Mouse (Mus musculus): ENCODE data around the gene Upk3a. TPM values are rescaled to one million over a fixed set of nuclear protein-coding genes. Genes with fewer than 3 reads are reported as not detected.
"Not testable (repeated sequence)": the region's sequence is repeated elsewhere in the genome, so short reads cannot be mapped to it uniquely, and the experiment has no call there.

Gene Upk3a
- polyA plus RNA-seq, 1 experiment from 2014 or later = not detected

- H3K4me3 ChIP-seq (ENCODE audit: low read depth, low read length) = no peak overlapping the region
- H3K36me3 ChIP-seq (ENCODE audit: control insufficient read depth, insufficient read depth, low read length) = no peaks in the 10 kb centered on the region
- no peak overlapping the region for H3K9ac ChIP-seq (ENCODE audit: low read length)
- DNase-seq (ENCODE audit: low spot score) (no peak), ATAC-seq (ENCODE audit: insufficient number of reproducible peaks, low FRiP score, low TSS enrichment, low read depth) (no peak)
- H3K4me2 ChIP-seq (ENCODE audit: low read depth, severe bottlenecking) = no peak overlapping the region
- no peak overlapping the region for H3K27ac ChIP-seq (replicated peaks; ENCODE audit: low read depth, low read length)
- no peaks in the 10 kb centered on the region for H3K9me3 ChIP-seq (ENCODE audit: control insufficient read depth, low read length)
- WGBS = 88% methylated on average over 11 of the region's 11 CpGs
- no peaks in the 10 kb centered on the region for H3K4me1 ChIP-seq (ENCODE audit: control insufficient read depth, insufficient read depth, low read length)
- 0 out of 2 replicates have a peak, but pooled peaks cover 4% of the 10 kb centered on the region for H3K27me3 ChIP-seq (ENCODE audit: control insufficient read depth, insufficient read depth, low read length)
These were observed 1.2 kb upstream of the Upk3a start for GRCm38 (mm10) chr15:85015771-85016170.

GRCm38 (mm10) chr15:85022211-85022610 lies 5.3 kb downstream of the Upk3a start:
- H3K9me3 ChIP-seq (ENCODE audit: control insufficient read depth, low read length) = no peaks in the 10 kb centered on the region
- no peak overlapping the region for H3K4me2 ChIP-seq (ENCODE audit: low read depth, severe bottlenecking)
- no peaks in the 10 kb centered on the region for H3K4me1 ChIP-seq (ENCODE audit: control insufficient read depth, insufficient read depth, low read length)
- H3K4me3 ChIP-seq (ENCODE audit: low read depth, low read length) = no peak overlapping the region
- ATAC-seq (ENCODE audit: insufficient number of reproducible peaks, low FRiP score, low TSS enrichment, low read depth) = no peak
- no peak overlapping the region for H3K27ac ChIP-seq (replicated peaks; ENCODE audit: low read depth, low read length)
- 67% methylated on average over 4 of the region's 4 CpGs for WGBS
- no peak for DNase-seq (ENCODE audit: low spot score)
- no peaks in the 10 kb centered on the region for H3K36me3 ChIP-seq (ENCODE audit: control insufficient read depth, insufficient read depth, low read length)
- H3K27me3 ChIP-seq (ENCODE audit: control insufficient read depth, insufficient read depth, low read length) = 0 out of 2 replicates have a peak, but pooled peaks cover 2% of the 10 kb centered on the region
- no peak overlapping the region for H3K9ac ChIP-seq (ENCODE audit: low read length)

GRCm38 (mm10) chr15:85026197-85026596 lies 9.3 kb downstream of the Upk3a start:
- H3K9ac ChIP-seq (ENCODE audit: low read length) = no peak overlapping the region

GRCm38 (mm10) chr15:85027740-85028139 lies 10.8 kb downstream of the Upk3a start:
- WGBS = 39% methylated on average over 4 of the region's 4 CpGs
- ATAC-seq (ENCODE audit: insufficient number of reproducible peaks, low FRiP score, low TSS enrichment, low read depth) = no peak
- H3K36me3 ChIP-seq (ENCODE audit: control insufficient read depth, insufficient read depth, low read length) = no peaks in the 10 kb centered on the region

More at GRCm38 (mm10) chr15:85026197-85026596, 9.3 kb downstream of the Upk3a start:
- no peak for ATAC-seq (ENCODE audit: insufficient number of reproducible peaks, low FRiP score, low TSS enrichment, low read depth)
- Histone ChIP-seq H3K4me3 (ENCODE audit: low read depth, low read length) (no peak overlapping the region), H3K4me1 (ENCODE audit: control insufficient read depth, insufficient read depth, low read length) (no peaks in the 10 kb centered on the region), H3K36me3 (ENCODE audit: control insufficient read depth, insufficient read depth, low read length) (no peaks in the 10 kb centered on the region), H3K27me3 (ENCODE audit: control insufficient read depth, insufficient read depth, low read length) (no peaks in the 10 kb centered on the region), H3K9me3 (ENCODE audit: control insufficient read depth, low read length) (no peaks in the 10 kb centered on the region), H3K4me2 (ENCODE audit: low read depth, severe bottlenecking) (no peak overlapping the region), H3K27ac (replicated peaks; ENCODE audit: low read depth, low read length) (no peak overlapping the region)
- WGBS = 83% methylated on average over 4 of the region's 4 CpGs
- no peak for DNase-seq (ENCODE audit: low spot score)

GRCm38 (mm10) chr15:85028648-85029047 lies 11.7 kb downstream of the Upk3a start, which contains the start of gene Fam118a:
Fam118a (plus strand) TSS chr15:85028948.
- ATAC-seq (ENCODE audit: insufficient number of reproducible peaks, low FRiP score, low TSS enrichment, low read depth); H3K4me3 ChIP-seq (ENCODE audit: low read depth, low read length); H3K4me2 ChIP-seq (ENCODE audit: low read depth, severe bottlenecking); H3K9me3 ChIP-seq (ENCODE audit: control insufficient read depth, low read length); H3K36me3 ChIP-seq (ENCODE audit: control insufficient read depth, insufficient read depth, low read length); H3K4me1 ChIP-seq (ENCODE audit: control insufficient read depth, insufficient read depth, low read length); DNase-seq (ENCODE audit: low spot score); H3K9ac ChIP-seq (ENCODE audit: low read length); H3K27me3 ChIP-seq (ENCODE audit: control insufficient read depth, insufficient read depth, low read length); H3K27ac ChIP-seq (replicated peaks; ENCODE audit: low read depth, low read length): not testable (repeated sequence)
- WGBS = 31% methylated on average over 1 of the region's 1 CpGs

More at GRCm38 (mm10) chr15:85027740-85028139, 10.8 kb downstream of the Upk3a start:
- DNase-seq (ENCODE audit: low spot score) = no peak
- no peaks in the 10 kb centered on the region for H3K4me1 ChIP-seq (ENCODE audit: control insufficient read depth, insufficient read depth, low read length)
- H3K27ac ChIP-seq (replicated peaks; ENCODE audit: low read depth, low read length) = no peak overlapping the region
- H3K4me3 ChIP-seq (ENCODE audit: low read depth, low read length) = no peak overlapping the region
- no peaks in the 10 kb centered on the region for H3K27me3 ChIP-seq (ENCODE audit: control insufficient read depth, insufficient read depth, low read length)
- H3K9me3 ChIP-seq (ENCODE audit: control insufficient read depth, low read length) = no peaks in the 10 kb centered on the region
- H3K4me2 ChIP-seq (ENCODE audit: low read depth, severe bottlenecking) = no peak overlapping the region
- H3K9ac ChIP-seq (ENCODE audit: low read length) = no peak overlapping the region

- not testable (repeated sequence) for H3K9ac ChIP-seq (ENCODE audit: low read length); H3K4me2 ChIP-seq (ENCODE audit: low read depth, severe bottlenecking); H3K36me3 ChIP-seq (ENCODE audit: control insufficient read depth, insufficient read depth, low read length); H3K27ac ChIP-seq (replicated peaks; ENCODE audit: low read depth, low read length); H3K9me3 ChIP-seq (ENCODE audit: control insufficient read depth, low read length); DNase-seq (ENCODE audit: low spot score); H3K27me3 ChIP-seq (ENCODE audit: control insufficient read depth, insufficient read depth, low read length); H3K4me3 ChIP-seq (ENCODE audit: low read depth, low read length); ATAC-seq (ENCODE audit: insufficient number of reproducible peaks, low FRiP score, low TSS enrichment, low read depth); H3K4me1 ChIP-seq (ENCODE audit: control insufficient read depth, insufficient read depth, low read length)
- WGBS = 86% methylated on average over 1 of the region's 1 CpGs
These were observed 13.7 kb downstream of the Upk3a start for GRCm38 (mm10) chr15:85030643-85031042.

GRCm38 (mm10) chr15:85031866-85032265 lies 14.9 kb downstream of the Upk3a start:
- Histone ChIP-seq H3K4me3 (ENCODE audit: low read depth, low read length) (no peak overlapping the region), H3K9ac (ENCODE audit: low read length) (no peak overlapping the region), H3K9me3 (ENCODE audit: control insufficient read depth, low read length) (no peaks in the 10 kb centered on the region), H3K4me1 (ENCODE audit: control insufficient read depth, insufficient read depth, low read length) (0 out of 2 replicates have a peak, but pooled peaks cover 2% of the 10 kb centered on the region), H3K27ac (replicated peaks; ENCODE audit: low read depth, low read length) (no peak overlapping the region), H3K4me2 (ENCODE audit: low read depth, severe bottlenecking) (no peak overlapping the region), H3K27me3 (ENCODE audit: control insufficient read depth, insufficient read depth, low read length) (no peaks in the 10 kb centered on the region), H3K36me3 (ENCODE audit: control insufficient read depth, insufficient read depth, low read length) (no peaks in the 10 kb centered on the region)
- DNase-seq (ENCODE audit: low spot score) (no peak), ATAC-seq (ENCODE audit: insufficient number of reproducible peaks, low FRiP score, low TSS enrichment, low read depth) (no peak)
- 74% methylated on average over 3 of the region's 3 CpGs for WGBS

- H3K9ac ChIP-seq (ENCODE audit: low read length); H3K4me2 ChIP-seq (ENCODE audit: low read depth, severe bottlenecking); H3K9me3 ChIP-seq (ENCODE audit: control insufficient read depth, low read length); H3K27me3 ChIP-seq (ENCODE audit: control insufficient read depth, insufficient read depth, low read length); H3K4me3 ChIP-seq (ENCODE audit: low read depth, low read length); H3K27ac ChIP-seq (replicated peaks; ENCODE audit: low read depth, low read length); H3K36me3 ChIP-seq (ENCODE audit: control insufficient read depth, insufficient read depth, low read length); DNase-seq (ENCODE audit: low spot score); H3K4me1 ChIP-seq (ENCODE audit: control insufficient read depth, insufficient read depth, low read length); ATAC-seq (ENCODE audit: insufficient number of reproducible peaks, low FRiP score, low TSS enrichment, low read depth): not testable (repeated sequence)
- whole genome bisulfite sequencing = 31% methylated on average over 7 of the region's 7 CpGs
These were observed 17.0 kb downstream of the Upk3a start for GRCm38 (mm10) chr15:85033916-85034315.

All from limb, embryonic 11.5 days (tissue).